Mouse (Mus musculus) megakaryocyte, embryonic 14.5 days (primary cell): Measurements from ENCODE around the gene Clic6.

Experiments
- FLI1 ChIP-seq: IDR thresholded peaks from 2 replicates; pipeline ENCODE4 v1.6.1; 2012; ENCODE audit warnings: low read length, inconsistent platforms, mixed read lengths
- GATA1 ChIP-seq: IDR thresholded peaks from 3 replicates; pipeline ENCODE4 v1.6.1; 2012; ENCODE audit warnings: mixed read lengths, low read length, inconsistent platforms, borderline replicate concordance

DNA sequence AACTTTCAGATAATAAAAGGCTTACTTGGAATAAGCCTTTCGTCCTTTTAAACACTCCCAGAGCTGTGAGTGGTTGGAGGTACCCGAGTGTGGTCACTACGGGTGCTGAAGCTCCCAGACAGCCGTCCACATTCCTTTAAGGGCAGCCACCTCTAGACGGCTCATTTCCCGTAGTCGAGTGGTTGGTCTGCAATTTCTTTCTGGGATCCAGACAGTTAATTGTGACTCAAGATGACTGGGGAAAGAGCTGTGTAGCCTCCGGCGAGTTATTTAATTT, 66.5 kb downstream of the Clic6 start:
- TF ChIP-seq FLI1: no peak
- TF ChIP-seq GATA1: no peak
